Mouse (Mus musculus): Measurements from ENCODE around the gene Tmem108. TPM values are rescaled to one million over a fixed set of nuclear protein-coding genes. Genes with fewer than 3 reads are reported as not detected.

The Tmem108 gene
- polyA plus RNA-seq, 1 experiment from 2014 or later, result 88.6 TPM

DNA sequence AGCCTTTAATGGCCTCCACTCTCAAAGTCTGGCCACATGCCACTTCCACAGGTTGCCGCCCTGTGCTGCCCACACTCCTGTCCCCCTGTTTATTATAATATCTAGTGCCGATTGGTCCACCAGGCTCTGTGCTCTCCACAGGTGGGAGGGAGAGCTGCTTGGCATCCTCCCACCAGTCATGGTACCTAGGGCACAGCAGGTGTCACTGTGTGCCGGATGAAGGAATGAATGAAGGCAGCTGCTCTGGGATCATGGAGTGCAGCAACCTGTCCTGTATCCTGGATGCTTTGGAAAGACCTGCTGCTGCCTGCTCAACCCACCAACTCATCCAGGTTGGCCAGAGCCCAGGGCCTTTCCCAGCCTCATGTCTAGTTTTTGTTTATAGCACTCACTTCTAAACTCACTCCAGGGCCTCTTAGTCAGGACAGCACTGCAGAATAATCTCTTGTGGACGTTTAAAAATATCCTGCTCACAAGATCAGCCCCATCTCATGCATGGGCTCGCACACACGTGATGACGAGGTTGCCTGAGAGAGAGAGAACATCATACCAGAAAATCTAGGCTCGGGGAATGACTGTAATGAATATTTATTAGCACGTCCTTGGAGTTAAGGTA, 182.1 kb downstream of the Tmem108 start:
- WGBS, result 75% methylated on average over 9 of the region's 9 CpGs
- Histone ChIP-seq H3K4me2 (ENCODE audit: low read length) (no peak overlapping the region), H3K9ac (replicated peaks; ENCODE audit: low read depth, low read length) (no peak overlapping the region), H3K27me3 (replicated peaks; ENCODE audit: control insufficient read depth, insufficient read depth, low read length) (no peaks in the 10 kb centered on the region), H3K27ac (ENCODE audit: low read length) (no peak overlapping the region), H3K36me3 (ENCODE audit: control insufficient read depth, insufficient read depth) (no peaks in the 10 kb centered on the region), H3K9me3 (ENCODE audit: control insufficient read depth, low read length) (no peaks in the 10 kb centered on the region), H3K4me3 (replicated peaks; ENCODE audit: low read length) (no peak overlapping the region), H3K4me1 (replicated peaks; ENCODE audit: control insufficient read depth, insufficient read depth, low read length) (peaks cover 6% of the 10 kb centered on the region)
- ATAC-seq, result no peak

DNA sequence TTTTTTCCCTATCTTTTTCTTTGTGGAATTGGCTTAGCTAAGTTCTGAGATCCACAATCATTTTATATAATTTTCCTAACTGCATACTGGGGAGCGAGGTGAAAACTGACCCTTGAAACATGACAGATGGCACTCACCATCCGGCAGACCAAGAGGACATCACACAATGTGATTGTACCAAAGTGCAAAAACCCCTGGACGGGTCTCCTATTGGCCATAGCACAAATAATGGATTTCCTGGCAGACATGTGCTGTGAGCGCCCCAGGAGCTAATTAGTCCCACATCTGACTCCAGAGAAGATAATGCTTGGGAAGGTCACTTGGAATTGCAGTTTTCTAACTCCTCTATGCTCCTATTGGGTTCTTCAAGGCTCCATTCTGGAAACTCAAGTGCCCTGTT, 183.9 kb downstream of the Tmem108 start:
- Histone ChIP-seq H3K4me2 (ENCODE audit: low read length) (no peak overlapping the region), H3K36me3 (ENCODE audit: control insufficient read depth, insufficient read depth) (no peaks in the 10 kb centered on the region), H3K9ac (replicated peaks; ENCODE audit: low read depth, low read length) (no peak overlapping the region), H3K9me3 (ENCODE audit: control insufficient read depth, low read length) (no peaks in the 10 kb centered on the region), H3K27ac (ENCODE audit: low read length) (no peak overlapping the region), H3K4me3 (replicated peaks; ENCODE audit: low read length) (no peak overlapping the region), H3K27me3 (replicated peaks; ENCODE audit: control insufficient read depth, insufficient read depth, low read length) (no peaks in the 10 kb centered on the region), H3K4me1 (replicated peaks; ENCODE audit: control insufficient read depth, insufficient read depth, low read length) (peaks cover 11% of the 10 kb centered on the region)
- no peak for ATAC-seq
- WGBS, result 65% methylated on average over 4 of the region's 4 CpGs

DNA sequence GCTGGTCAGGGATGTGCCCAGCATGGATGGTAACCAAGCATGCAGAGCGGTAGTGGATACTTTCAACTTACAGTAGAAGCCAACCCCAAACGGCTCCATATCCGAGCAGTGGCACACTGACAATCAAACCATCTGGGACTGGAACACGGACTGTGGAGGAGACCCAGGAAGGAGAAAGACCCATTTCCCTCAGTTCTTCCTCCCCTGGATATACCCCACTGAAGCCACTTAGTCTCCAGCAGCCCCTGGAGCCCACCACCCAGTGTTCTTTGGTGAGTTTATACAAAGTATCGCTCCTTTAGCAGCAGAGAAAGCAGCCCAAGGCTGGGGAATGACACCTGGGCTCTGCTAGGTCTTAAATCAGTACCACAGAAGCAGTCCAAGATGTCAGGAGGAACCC, 184.5 kb downstream of the Tmem108 start:
- no peak overlapping the region for H3K9ac ChIP-seq (replicated peaks; ENCODE audit: low read depth, low read length)
- 81% methylated on average over 5 of the region's 5 CpGs for WGBS
- ATAC-seq, result no peak
- H3K27ac ChIP-seq (ENCODE audit: low read length), result no peak overlapping the region
- no peak overlapping the region for H3K4me2 ChIP-seq (ENCODE audit: low read length)
- H3K9me3 ChIP-seq (ENCODE audit: control insufficient read depth, low read length), result no peaks in the 10 kb centered on the region
- H3K4me1 ChIP-seq (replicated peaks; ENCODE audit: control insufficient read depth, insufficient read depth, low read length), result peaks cover 11% of the 10 kb centered on the region
- H3K36me3 ChIP-seq (ENCODE audit: control insufficient read depth, insufficient read depth), result no peaks in the 10 kb centered on the region
- H3K27me3 ChIP-seq (replicated peaks; ENCODE audit: control insufficient read depth, insufficient read depth, low read length), result no peaks in the 10 kb centered on the region
- H3K4me3 ChIP-seq (replicated peaks; ENCODE audit: low read length), result no peak overlapping the region

DNA sequence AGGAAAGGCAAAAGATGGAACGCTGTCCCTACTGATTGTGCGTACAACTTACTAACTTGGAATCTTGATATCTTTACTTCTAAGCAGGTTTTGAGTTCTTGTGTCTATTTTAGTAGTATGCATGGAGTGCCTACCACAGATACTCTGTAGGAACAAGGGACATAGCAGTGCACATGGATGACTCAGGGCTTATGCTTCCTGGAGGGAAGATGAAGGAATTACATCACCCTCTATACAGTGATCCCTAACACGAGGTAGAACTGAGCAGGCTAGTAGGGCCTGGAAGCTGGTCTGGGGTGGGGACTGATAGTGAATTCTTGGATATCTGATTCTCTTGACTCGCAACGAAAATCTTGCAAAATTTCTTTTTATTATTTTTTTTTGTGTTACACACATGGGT, 185.7 kb downstream of the Tmem108 start:
- H3K9ac ChIP-seq (replicated peaks; ENCODE audit: low read depth, low read length), result no peak overlapping the region
- H3K27ac ChIP-seq (ENCODE audit: low read length), result no peak overlapping the region
- ATAC-seq, result no peak
- no peaks in the 10 kb centered on the region for H3K27me3 ChIP-seq (replicated peaks; ENCODE audit: control insufficient read depth, insufficient read depth, low read length)
- H3K4me2 ChIP-seq (ENCODE audit: low read length), result no peak overlapping the region
- no peak overlapping the region for H3K4me3 ChIP-seq (replicated peaks; ENCODE audit: low read length)
- 96% methylated on average over 5 of the region's 5 CpGs for WGBS
- no peaks in the 10 kb centered on the region for H3K36me3 ChIP-seq (ENCODE audit: control insufficient read depth, insufficient read depth)
- H3K9me3 ChIP-seq (ENCODE audit: control insufficient read depth, low read length), result no peaks in the 10 kb centered on the region
- peaks cover 11% of the 10 kb centered on the region for H3K4me1 ChIP-seq (replicated peaks; ENCODE audit: control insufficient read depth, insufficient read depth, low read length)

DNA sequence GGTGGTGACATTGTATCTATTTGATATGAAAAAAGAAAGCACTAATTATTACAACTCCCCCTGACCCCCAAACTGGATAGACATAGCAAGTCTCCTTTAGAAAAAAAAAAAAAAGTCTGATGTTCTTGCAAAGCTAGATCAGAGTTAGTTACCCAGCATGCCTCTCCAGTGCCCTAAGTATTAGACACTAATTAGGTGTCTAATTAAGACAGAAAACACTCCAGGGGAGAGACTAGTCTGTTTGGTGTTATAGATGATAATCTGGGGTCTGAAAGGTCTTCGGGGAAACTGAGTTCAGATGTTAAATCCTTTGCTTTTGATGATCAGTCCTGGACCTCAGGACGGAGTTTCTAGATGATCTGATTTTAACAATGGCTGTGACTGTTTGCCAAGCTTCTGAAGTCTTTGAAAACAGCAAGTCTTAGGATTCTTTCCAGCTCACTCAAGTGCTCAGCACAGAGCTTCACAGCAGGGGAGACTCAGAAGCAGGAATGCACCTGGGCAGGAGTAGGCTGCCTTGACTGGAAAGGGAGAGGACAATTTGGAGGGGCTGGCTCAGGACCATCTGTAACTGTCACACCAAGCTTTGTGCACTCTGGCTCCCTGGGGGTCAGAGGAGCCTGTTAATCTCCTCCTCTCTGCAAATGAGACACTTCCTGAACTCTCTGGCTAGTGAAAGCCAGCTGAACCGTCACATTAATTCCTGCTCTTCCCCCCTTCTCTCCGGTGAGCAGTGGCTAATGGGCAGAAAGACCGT, 187.5 kb downstream of the Tmem108 start:
- H3K36me3 ChIP-seq (ENCODE audit: control insufficient read depth, insufficient read depth), result no peaks in the 10 kb centered on the region
- ATAC-seq, result peak; percentile 34; the same call in 1 of the 2 replicates
- no peak overlapping the region for H3K9ac ChIP-seq (replicated peaks; ENCODE audit: low read depth, low read length)
- H3K27me3 ChIP-seq (replicated peaks; ENCODE audit: control insufficient read depth, insufficient read depth, low read length), result no peaks in the 10 kb centered on the region
- no peaks in the 10 kb centered on the region for H3K9me3 ChIP-seq (ENCODE audit: control insufficient read depth, low read length)
- no peak overlapping the region for H3K4me2 ChIP-seq (ENCODE audit: low read length)
- peaks cover 15% of the 10 kb centered on the region for H3K4me1 ChIP-seq (replicated peaks; ENCODE audit: control insufficient read depth, insufficient read depth, low read length)
- H3K4me3 ChIP-seq (replicated peaks; ENCODE audit: low read length), result no peak overlapping the region
- 3% methylated on average over 5 of the region's 5 CpGs for WGBS
- H3K27ac ChIP-seq (ENCODE audit: low read length), result no peak overlapping the region

DNA sequence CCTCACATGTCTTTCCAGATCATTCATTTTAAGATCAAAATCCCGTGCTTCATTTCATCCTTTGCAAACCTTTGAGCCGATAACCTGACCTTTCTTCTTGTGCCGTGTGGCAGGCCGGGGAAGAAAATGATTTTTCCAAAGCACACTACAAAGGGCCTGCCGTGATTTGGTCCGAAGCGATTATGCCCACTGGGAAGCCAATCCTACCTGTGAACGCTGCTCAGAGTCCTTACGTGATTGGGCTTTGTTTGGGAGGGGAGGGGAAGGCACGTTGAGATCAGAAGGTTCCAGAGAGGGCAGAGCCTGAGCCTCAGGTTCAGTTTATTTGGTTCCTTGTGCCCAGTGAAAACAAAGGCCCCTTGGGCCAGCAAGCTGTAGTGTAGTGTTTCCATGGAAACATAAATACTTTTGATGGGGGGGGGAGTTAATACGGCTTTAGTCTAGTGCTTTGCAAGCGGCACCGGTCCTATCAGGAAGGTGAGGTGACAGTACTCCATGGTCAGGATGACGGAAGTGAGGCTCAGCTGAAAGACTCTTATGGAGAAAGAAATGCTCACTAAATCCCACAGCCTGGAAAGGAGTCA, 191.4 kb downstream of the Tmem108 start:
- Histone ChIP-seq H3K4me3 (replicated peaks; ENCODE audit: low read length) (no peak overlapping the region), H3K4me2 (ENCODE audit: low read length) (no peak overlapping the region), H3K4me1 (replicated peaks; ENCODE audit: control insufficient read depth, insufficient read depth, low read length) (peaks cover 15% of the 10 kb centered on the region), H3K9ac (replicated peaks; ENCODE audit: low read depth, low read length) (no peak overlapping the region), H3K27me3 (replicated peaks; ENCODE audit: control insufficient read depth, insufficient read depth, low read length) (no peaks in the 10 kb centered on the region), H3K36me3 (ENCODE audit: control insufficient read depth, insufficient read depth) (no peaks in the 10 kb centered on the region), H3K27ac (ENCODE audit: low read length) (no peak overlapping the region), H3K9me3 (ENCODE audit: control insufficient read depth, low read length) (no peaks in the 10 kb centered on the region)
- no peak for ATAC-seq
- WGBS, result 47% methylated on average over 14 of the region's 14 CpGs

DNA sequence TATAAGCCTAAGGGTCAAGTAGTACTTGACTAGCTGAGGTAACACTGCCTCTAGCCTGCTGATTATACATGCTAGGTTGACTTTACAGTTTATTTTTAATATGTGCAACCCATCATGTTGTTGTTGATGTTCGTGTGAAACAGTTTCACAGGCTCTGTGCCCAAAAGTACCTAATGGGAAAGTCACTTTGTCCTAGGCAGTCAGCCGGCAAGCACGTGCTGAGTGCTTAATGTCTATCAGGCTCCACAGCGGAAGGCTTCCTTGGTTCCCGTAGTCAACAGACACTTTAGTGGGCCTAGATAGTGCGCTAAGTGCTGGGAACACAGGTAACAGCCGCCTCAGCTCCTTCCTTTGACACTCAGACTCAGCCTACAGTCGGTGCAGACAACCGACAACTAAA, 192.7 kb downstream of the Tmem108 start:
- Histone ChIP-seq H3K9me3 (ENCODE audit: control insufficient read depth, low read length) (no peaks in the 10 kb centered on the region), H3K27me3 (replicated peaks; ENCODE audit: control insufficient read depth, insufficient read depth, low read length) (no peaks in the 10 kb centered on the region), H3K36me3 (ENCODE audit: control insufficient read depth, insufficient read depth) (no peaks in the 10 kb centered on the region), H3K4me2 (ENCODE audit: low read length) (no peak overlapping the region), H3K27ac (ENCODE audit: low read length) (no peak overlapping the region), H3K4me1 (replicated peaks; ENCODE audit: control insufficient read depth, insufficient read depth, low read length) (peaks cover 8% of the 10 kb centered on the region), H3K9ac (replicated peaks; ENCODE audit: low read depth, low read length) (no peak overlapping the region), H3K4me3 (replicated peaks; ENCODE audit: low read length) (no peak overlapping the region)
- ATAC-seq, result no peak
- 87% methylated on average over 9 of the region's 9 CpGs for WGBS

DNA sequence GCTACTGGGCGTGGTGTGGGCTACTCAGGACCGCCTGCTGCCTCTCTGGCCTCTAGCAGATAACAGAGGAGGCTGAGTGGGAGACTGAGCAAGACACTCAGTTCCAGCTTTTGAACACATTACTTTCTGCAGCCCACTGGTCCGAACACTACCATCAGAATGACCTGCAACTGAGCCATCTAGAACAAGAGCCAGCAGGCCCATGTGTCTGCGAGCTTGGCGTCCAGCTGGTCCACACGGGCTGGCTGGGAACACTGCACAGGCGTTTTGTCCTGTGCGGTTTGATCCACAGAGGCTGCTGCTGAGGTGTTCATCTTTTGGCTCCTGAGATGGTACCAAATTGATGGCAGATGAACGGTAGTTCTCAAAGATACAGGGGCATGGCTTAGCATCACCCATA, 196.5 kb downstream of the Tmem108 start:
- no peak for ATAC-seq
- Histone ChIP-seq H3K4me3 (replicated peaks; ENCODE audit: low read length) (no peak overlapping the region), H3K4me1 (replicated peaks; ENCODE audit: control insufficient read depth, insufficient read depth, low read length) (peaks cover 13% of the 10 kb centered on the region), H3K27me3 (replicated peaks; ENCODE audit: control insufficient read depth, insufficient read depth, low read length) (no peaks in the 10 kb centered on the region), H3K36me3 (ENCODE audit: control insufficient read depth, insufficient read depth) (no peaks in the 10 kb centered on the region), H3K27ac (ENCODE audit: low read length) (no peak overlapping the region), H3K9me3 (ENCODE audit: control insufficient read depth, low read length) (no peaks in the 10 kb centered on the region; the same call in 1 of the 2 replicates), H3K4me2 (ENCODE audit: low read length) (no peak overlapping the region), H3K9ac (replicated peaks; ENCODE audit: low read depth, low read length) (no peak overlapping the region)
- WGBS, result 93% methylated on average over 9 of the region's 9 CpGs

DNA sequence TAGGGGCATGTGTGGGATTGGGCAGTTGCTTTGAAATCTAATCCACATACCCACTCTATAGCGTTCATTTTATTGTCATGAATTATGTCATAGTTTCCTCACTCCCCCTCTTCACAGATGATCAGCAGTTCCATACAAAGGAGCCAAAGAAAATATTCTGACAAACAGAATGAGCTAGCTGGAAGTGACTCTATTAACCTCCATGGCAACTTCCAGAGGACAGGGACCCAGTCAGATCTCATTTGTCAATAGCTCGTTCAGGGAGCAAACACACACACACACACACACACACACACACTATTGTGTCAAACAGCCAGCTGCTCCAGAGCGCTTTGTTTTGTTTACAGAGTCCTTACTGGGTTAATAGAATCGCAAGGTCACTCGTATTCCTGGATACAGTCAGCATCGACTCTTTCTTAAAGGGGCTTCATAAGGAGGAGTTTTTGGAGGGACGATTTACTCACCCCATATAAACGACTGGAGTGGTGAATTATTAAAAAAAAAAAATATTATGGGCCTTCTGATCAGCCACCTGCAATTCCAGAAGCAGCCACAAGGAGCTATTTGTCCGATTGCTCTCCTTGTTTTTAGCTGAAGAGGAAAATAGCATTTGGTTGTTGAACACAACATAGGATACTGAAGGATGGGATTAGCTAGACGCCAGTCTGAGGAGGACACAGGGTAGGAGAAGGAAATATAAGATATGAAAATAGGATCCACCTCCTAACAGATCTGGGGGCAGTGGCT, 197.6 kb downstream of the Tmem108 start:
- ATAC-seq, result no peak
- no peak overlapping the region for H3K4me3 ChIP-seq (replicated peaks; ENCODE audit: low read length)

More for the DNA sequence above, 197.6 kb downstream of the Tmem108 start:
- H3K36me3 ChIP-seq (ENCODE audit: control insufficient read depth, insufficient read depth), result no peaks in the 10 kb centered on the region
- no peak overlapping the region for H3K27ac ChIP-seq (ENCODE audit: low read length)
- H3K9ac ChIP-seq (replicated peaks; ENCODE audit: low read depth, low read length), result no peak overlapping the region
- H3K9me3 ChIP-seq (ENCODE audit: control insufficient read depth, low read length), result no peaks in the 10 kb centered on the region; the same call in 1 of the 2 replicates
- H3K4me1 ChIP-seq (replicated peaks; ENCODE audit: control insufficient read depth, insufficient read depth, low read length), result peaks cover 23% of the 10 kb centered on the region
- 30% methylated on average over 10 of the region's 10 CpGs for WGBS
- no peak overlapping the region for H3K4me2 ChIP-seq (ENCODE audit: low read length)
- no peaks in the 10 kb centered on the region for H3K27me3 ChIP-seq (replicated peaks; ENCODE audit: control insufficient read depth, insufficient read depth, low read length)

Measured in forebrain, embryonic 16.5 days (tissue).